21 mouse cellular contexts compared by ENCODE assay signal in genomic region chr16:30244037-30244700, GRCm38 (mm10). TPM values are rescaled to one million over a fixed set of nuclear protein-coding genes. Genes with fewer than 3 reads are reported as not detected.
DNase-seq lines count a peak whose midpoint lies in the region; ATAC-seq lines count a peak whose summit lies in the region.
"Had no signal": no experiment of that assay in that cellular context is flagged by ENCODE, and none has a peak within 500 bp of the region (broad histone marks: within the 10 kb centered on the region; RNA-seq: fewer than 3 reads in every experiment).

No protein-coding gene starts in this region.

- peak; percentile 41 to 49 for DNase-seq in kidney, postnatal 4 days
- DNase-seq in kidney, postnatal 25 days: no peak
- DNase-seq in embryo, embryonic 9.5 days (ENCODE audit: extremely low spot score): peak; percentile 60
- DNase-seq in testis, postnatal 10 days (ENCODE audit: low spot score): no peak
- no peak for DNase-seq in lung, postnatal 14 days
- DNase-seq: adrenal gland, adult 2 months; cerebellum, adult 9-11 months; liver, embryonic 13.5 days; right cerebral cortex, adult 18-20 months had no signal

- H3K4me3 ChIP-seq in hindbrain, embryonic 12.5 days: no peak overlapping the region
- no peak overlapping the region for H3K4me3 ChIP-seq in hindbrain, embryonic 13.5 days
- no peak overlapping the region for H3K4me3 ChIP-seq in neural tube, embryonic 14.5 days (ENCODE audit: low read depth, low read length)
- H3K4me3 ChIP-seq: embryonic facial prominence, embryonic 12.5 days; forebrain, embryonic 15.5 days; heart, embryonic 12.5 days; layer of hippocampus, adult 2 months; limb, embryonic 12.5 days; liver, embryonic 13.5 days; midbrain, embryonic 10.5 days; stomach, embryonic 15.5 days had no signal

- no peak overlapping the region for H3K9ac ChIP-seq in hindbrain, embryonic 12.5 days
- H3K9ac ChIP-seq in hindbrain, embryonic 13.5 days: no peak overlapping the region
- H3K9ac ChIP-seq in neural tube, embryonic 14.5 days (replicated peaks; ENCODE audit: low read depth, low read length): no peak overlapping the region
- H3K9ac ChIP-seq: embryonic facial prominence, embryonic 12.5 days; forebrain, embryonic 15.5 days; heart, embryonic 12.5 days; limb, embryonic 12.5 days; liver, embryonic 13.5 days; stomach, embryonic 15.5 days had no signal

- peak; percentile 64; the same call in 1 of the 2 replicates for ATAC-seq in hindbrain, embryonic 12.5 days (ENCODE audit: low FRiP score)
- ATAC-seq in hindbrain, embryonic 13.5 days (ENCODE audit: low FRiP score): no peak
- peak; percentile 91 for ATAC-seq in neural tube, embryonic 14.5 days (ENCODE audit: low read depth)
- ATAC-seq: forebrain, embryonic 15.5 days; inflammation-experienced regulatory T-cells, adult 6 months; lung, postnatal 0 days had no signal

- H3K27me3 ChIP-seq in hindbrain, embryonic 12.5 days: peaks cover 34% of the 10 kb centered on the region
- peaks cover 44% of the 10 kb centered on the region for H3K27me3 ChIP-seq in hindbrain, embryonic 13.5 days
- H3K27me3 ChIP-seq in neural tube, embryonic 14.5 days (ENCODE audit: control insufficient read depth, insufficient read depth, low read length): 0 out of 2 replicates have a peak, but pooled peaks cover 2% of the 10 kb centered on the region
- H3K27me3 ChIP-seq: embryonic facial prominence, embryonic 12.5 days; forebrain, embryonic 15.5 days; stomach, embryonic 15.5 days had no signal

- no peak overlapping the region for H3K27ac ChIP-seq in hindbrain, embryonic 12.5 days
- H3K27ac ChIP-seq in hindbrain, embryonic 13.5 days: no peak overlapping the region
- no peak overlapping the region for H3K27ac ChIP-seq in neural tube, embryonic 14.5 days (ENCODE audit: low read depth, low read length)
- H3K27ac ChIP-seq: embryonic facial prominence, embryonic 12.5 days; forebrain, embryonic 15.5 days; layer of hippocampus, adult 2 months; limb, embryonic 12.5 days; liver, embryonic 13.5 days; midbrain, embryonic 10.5 days; stomach, embryonic 15.5 days had no signal

- H3K36me3 ChIP-seq in hindbrain, embryonic 12.5 days: no peaks in the 10 kb centered on the region
- H3K36me3 ChIP-seq in hindbrain, embryonic 13.5 days: no peaks in the 10 kb centered on the region
- no peaks in the 10 kb centered on the region for H3K36me3 ChIP-seq in neural tube, embryonic 14.5 days (ENCODE audit: control insufficient read depth, insufficient read depth, low read length)
- H3K36me3 ChIP-seq: embryonic facial prominence, embryonic 12.5 days; forebrain, embryonic 15.5 days; heart, embryonic 12.5 days; limb, embryonic 12.5 days; liver, embryonic 13.5 days; midbrain, embryonic 10.5 days; stomach, embryonic 15.5 days had no signal

- H3K9me3 ChIP-seq in hindbrain, embryonic 12.5 days (replicated peaks): 0 out of 2 replicates have a peak, but pooled peaks cover 2% of the 10 kb centered on the region
- no peaks in the 10 kb centered on the region for H3K9me3 ChIP-seq in hindbrain, embryonic 13.5 days
- H3K9me3 ChIP-seq in neural tube, embryonic 14.5 days (ENCODE audit: control insufficient read depth, low read length): no peaks in the 10 kb centered on the region
- H3K9me3 ChIP-seq: embryonic facial prominence, embryonic 12.5 days; forebrain, embryonic 15.5 days; limb, embryonic 12.5 days; liver, embryonic 13.5 days; midbrain, embryonic 10.5 days; stomach, embryonic 15.5 days had no signal

- 0 out of 2 replicates have a peak, but pooled peaks cover 6% of the 10 kb centered on the region for H3K4me1 ChIP-seq in hindbrain, embryonic 12.5 days
- 0 out of 2 replicates have a peak, but pooled peaks cover 7% of the 10 kb centered on the region for H3K4me1 ChIP-seq in hindbrain, embryonic 13.5 days (replicated peaks)
- no peaks in the 10 kb centered on the region for H3K4me1 ChIP-seq in neural tube, embryonic 14.5 days (ENCODE audit: control insufficient read depth, insufficient read depth, low read length)
- H3K4me1 ChIP-seq: forebrain, embryonic 15.5 days; stomach, embryonic 15.5 days had no signal

- H3K4me2 ChIP-seq in hindbrain, embryonic 12.5 days (replicated peaks): no peak overlapping the region
- no peak overlapping the region for H3K4me2 ChIP-seq in hindbrain, embryonic 13.5 days
- no peak overlapping the region for H3K4me2 ChIP-seq in neural tube, embryonic 14.5 days (ENCODE audit: low read depth, low read length)
- H3K4me2 ChIP-seq: embryonic facial prominence, embryonic 12.5 days; forebrain, embryonic 15.5 days; heart, embryonic 12.5 days; limb, embryonic 12.5 days; liver, embryonic 13.5 days; stomach, embryonic 15.5 days had no signal

- 47% methylated on average over 12 of the region's 12 CpGs for WGBS in hindbrain, embryonic 12.5 days
- WGBS in hindbrain, embryonic 13.5 days: 48% methylated on average over 12 of the region's 12 CpGs
- WGBS in neural tube, embryonic 14.5 days: 16% methylated on average over 12 of the region's 12 CpGs

RNA-seq across cellular contexts. Expression of gene Cpn2, which starts 23.1 kb away (rescaled TPM):
- polyA plus RNA-seq in hindbrain, embryonic 12.5 days (2016; fragmentation: Nextera tagmentation; extraction: Ambion mirVana): not detected in 2 replicates
- not detected in 2 replicates for polyA plus RNA-seq in hindbrain, embryonic 13.5 days (2015; fragmentation: Nextera tagmentation; extraction: Ambion mirVana)
- polyA plus RNA-seq in neural tube, embryonic 14.5 days (2014; fragmentation: Nextera tagmentation; extraction: Ambion mirVana): not detected in 2 replicates
- polyA plus RNA-seq: embryonic facial prominence, embryonic 12.5 days; forebrain, embryonic 15.5 days; heart, embryonic 12.5 days; inflammation-experienced regulatory T-cells, adult 6 months; limb, embryonic 12.5 days; midbrain, embryonic 10.5 days had no signal

RNA-seq across cellular contexts. Expression of gene Lrrc15, which starts 38.9 kb away (rescaled TPM):
- 0.53 and 1.3 TPM in 2 replicates for polyA plus RNA-seq in hindbrain, embryonic 12.5 days (2016; fragmentation: Nextera tagmentation; extraction: Ambion mirVana)
- polyA plus RNA-seq in hindbrain, embryonic 13.5 days (2015; fragmentation: Nextera tagmentation; extraction: Ambion mirVana): 0.26 and 0.28 TPM in 2 replicates
- 0.31 and 1.1 TPM in 2 replicates for polyA plus RNA-seq in neural tube, embryonic 14.5 days (2014; fragmentation: Nextera tagmentation; extraction: Ambion mirVana)
- polyA plus RNA-seq: liver, embryonic 13.5 days had no signal

Comparison
In these comparisons a context has a peak if more than half of its experiments do, and no peak if none do; other contexts are left out.
1. DNase-seq: peak in kidney, postnatal 4 days (2 of 2) and embryo, embryonic 9.5 days (single experiment); none in kidney, postnatal 25 days (0 of 2), testis, postnatal 10 days (single experiment) and lung, postnatal 14 days (single experiment).